Mouse (Mus musculus): ENCODE measurements at regions not wholly inside any gene's neighbourhood (a gene's known extent, or its start where the extent isn't known, plus 50 kb on each side); places are given as distances from the start of the nearest gene placed in this dataset.
"Not testable (repeated sequence)": the region's sequence is repeated elsewhere in the genome, so short reads cannot be mapped to it uniquely, and the experiment has no call there.

DNA sequence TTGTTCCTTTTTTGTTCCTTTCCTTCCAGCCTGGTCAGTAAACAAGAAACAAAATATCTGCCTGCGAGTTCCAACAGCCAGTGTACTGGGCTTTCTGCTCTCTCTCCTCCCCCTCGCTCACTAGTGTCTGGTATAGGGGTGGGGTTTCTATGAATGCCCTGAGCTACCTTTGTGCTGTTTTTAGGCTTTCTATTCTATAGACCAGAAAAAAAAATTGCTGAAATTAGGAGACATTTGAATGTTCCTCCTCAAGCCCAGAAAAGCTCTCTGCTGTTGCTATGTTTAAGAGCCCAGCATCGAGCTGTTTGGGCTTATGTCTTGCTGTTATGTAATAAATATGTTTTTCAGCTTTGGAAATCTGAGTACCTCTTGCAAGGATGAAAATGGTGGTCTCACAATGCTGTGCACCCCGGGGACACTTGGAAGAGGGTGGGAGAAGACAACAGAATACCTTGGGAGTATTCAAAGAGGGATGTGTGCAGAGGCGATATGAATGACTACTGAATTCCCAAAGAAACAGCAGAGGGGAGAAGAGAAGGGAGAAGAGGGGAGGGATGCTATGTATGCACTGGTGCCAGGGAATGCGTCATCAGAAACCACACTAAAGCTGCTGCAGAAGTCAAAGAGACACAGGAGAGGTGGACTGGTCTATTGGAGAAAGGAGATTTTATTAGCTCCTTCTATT is 88.8 kb upstream of the Sipa1l1 start:
- Histone ChIP-seq H3K4me3 (ENCODE audit: low read depth, low read length) (no peak overlapping the region), H3K9me3 (ENCODE audit: control insufficient read depth, low read length) (no peaks in the 10 kb centered on the region), H3K4me2 (ENCODE audit: low read depth, low read length) (no peak overlapping the region), H3K4me1 (ENCODE audit: control insufficient read depth, insufficient read depth, low read length) (no peaks in the 10 kb centered on the region), H3K27ac (ENCODE audit: low read depth, low read length) (no peak overlapping the region), H3K9ac (replicated peaks; ENCODE audit: low read depth, low read length) (no peak overlapping the region), H3K27me3 (ENCODE audit: control insufficient read depth, insufficient read depth, low read length) (no peaks in the 10 kb centered on the region), H3K36me3 (ENCODE audit: control insufficient read depth, insufficient read depth, low read length) (no peaks in the 10 kb centered on the region)
- ATAC-seq (ENCODE audit: low read depth): no peak
- WGBS: 86% methylated on average over 6 of the region's 6 CpGs

DNA sequence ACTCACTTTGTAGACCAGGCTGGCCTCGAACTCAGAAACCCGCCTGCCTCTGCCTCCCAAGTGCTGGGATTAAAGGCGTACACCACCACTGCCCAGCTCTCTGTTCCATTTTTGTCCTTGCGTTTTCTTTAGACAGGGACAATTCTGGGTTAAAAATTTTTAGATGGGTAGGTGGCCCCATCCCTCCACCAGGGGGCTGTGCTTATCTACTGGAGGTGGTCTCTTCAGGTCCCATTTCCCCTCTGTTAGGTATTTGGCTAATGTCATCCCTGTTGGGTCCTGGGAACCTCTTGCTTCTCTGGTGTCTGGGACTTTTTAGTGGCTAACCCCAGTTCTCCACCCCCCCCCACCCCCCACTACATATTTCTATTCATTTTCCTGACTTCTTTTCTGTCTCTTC is 86.5 kb upstream of the Sipa1l1 start:
- H3K4me2 ChIP-seq (ENCODE audit: low read depth, low read length); H3K4me1 ChIP-seq (ENCODE audit: control insufficient read depth, insufficient read depth, low read length); H3K27me3 ChIP-seq (ENCODE audit: control insufficient read depth, insufficient read depth, low read length); ATAC-seq (ENCODE audit: low read depth); H3K9ac ChIP-seq (replicated peaks; ENCODE audit: low read depth, low read length); H3K4me3 ChIP-seq (ENCODE audit: low read depth, low read length); H3K27ac ChIP-seq (ENCODE audit: low read depth, low read length); H3K9me3 ChIP-seq (ENCODE audit: control insufficient read depth, low read length); H3K36me3 ChIP-seq (ENCODE audit: control insufficient read depth, insufficient read depth, low read length): not testable (repeated sequence)
- 100% methylated on average over 3 of the region's 4 CpGs for WGBS

DNA sequence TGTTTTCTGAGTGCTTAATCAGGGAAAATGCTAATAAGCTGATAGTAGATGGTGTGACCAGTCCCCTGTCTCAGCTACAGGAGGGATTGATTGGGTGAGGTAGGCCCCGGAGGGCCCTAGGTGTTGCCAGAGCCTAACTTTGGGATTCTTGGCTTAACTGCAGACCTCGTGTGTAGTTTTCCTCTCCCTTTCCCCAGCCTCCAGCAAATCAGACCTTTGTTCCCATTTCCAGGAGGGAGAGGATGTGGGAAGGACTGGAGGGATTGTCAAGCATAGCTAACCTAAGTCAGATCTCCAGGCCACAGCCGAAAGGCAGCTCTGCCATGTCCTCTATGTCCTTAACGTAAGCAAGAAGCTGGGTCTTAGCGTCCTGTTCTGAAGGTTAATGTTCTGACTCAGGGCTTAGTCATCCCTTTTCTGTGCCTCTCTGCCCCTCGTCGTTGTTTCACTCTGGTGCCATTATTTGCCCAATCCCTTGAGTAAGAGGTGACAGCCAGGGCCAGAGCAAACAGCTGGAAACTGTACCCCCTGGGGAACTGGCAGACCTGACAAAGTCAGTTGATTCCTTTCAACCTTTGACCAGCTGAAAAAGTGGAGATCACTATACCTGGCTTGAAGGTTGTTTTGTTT is 83.2 kb upstream of the Sipa1l1 start:
- Histone ChIP-seq H3K4me2 (ENCODE audit: low read depth, low read length) (no peak overlapping the region), H3K27ac (ENCODE audit: low read depth, low read length) (no peak overlapping the region), H3K9ac (replicated peaks; ENCODE audit: low read depth, low read length) (no peak overlapping the region), H3K27me3 (ENCODE audit: control insufficient read depth, insufficient read depth, low read length) (no peaks in the 10 kb centered on the region), H3K36me3 (ENCODE audit: control insufficient read depth, insufficient read depth, low read length) (no peaks in the 10 kb centered on the region), H3K4me1 (ENCODE audit: control insufficient read depth, insufficient read depth, low read length) (no peaks in the 10 kb centered on the region), H3K9me3 (ENCODE audit: control insufficient read depth, low read length) (no peaks in the 10 kb centered on the region), H3K4me3 (ENCODE audit: low read depth, low read length) (no peak overlapping the region)
- no peak for ATAC-seq (ENCODE audit: low read depth)
- 55% methylated on average over 7 of the region's 7 CpGs for WGBS

DNA sequence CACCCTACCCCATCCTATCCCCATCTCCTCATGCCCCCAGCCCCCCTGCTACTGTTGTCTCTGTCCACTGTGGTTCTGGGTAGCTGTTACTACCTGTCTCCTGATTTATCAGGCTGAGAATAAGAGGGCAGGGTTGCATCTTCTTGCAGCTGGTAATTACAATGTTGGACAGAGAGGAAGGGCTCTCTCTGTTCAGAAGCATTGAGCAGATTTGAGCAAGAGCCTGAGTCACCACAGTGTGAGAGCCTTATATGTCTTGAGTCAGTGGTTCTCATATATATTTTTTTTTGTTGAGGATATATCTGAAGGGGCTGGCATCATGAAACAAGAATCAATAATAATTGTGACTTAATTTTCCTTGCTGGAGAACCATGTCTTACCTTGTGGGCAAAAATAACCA is 82.7 kb upstream of the Sipa1l1 start:
- H3K9me3 ChIP-seq (ENCODE audit: control insufficient read depth, low read length): no peaks in the 10 kb centered on the region
- H3K27ac ChIP-seq (ENCODE audit: low read depth, low read length): no peak overlapping the region
- no peak for ATAC-seq (ENCODE audit: low read depth)
- H3K9ac ChIP-seq (replicated peaks; ENCODE audit: low read depth, low read length): no peak overlapping the region
- H3K36me3 ChIP-seq (ENCODE audit: control insufficient read depth, insufficient read depth, low read length): no peaks in the 10 kb centered on the region
- no peak overlapping the region for H3K4me3 ChIP-seq (ENCODE audit: low read depth, low read length)
- H3K27me3 ChIP-seq (ENCODE audit: control insufficient read depth, insufficient read depth, low read length): no peaks in the 10 kb centered on the region
- no peaks in the 10 kb centered on the region for H3K4me1 ChIP-seq (ENCODE audit: control insufficient read depth, insufficient read depth, low read length)
- H3K4me2 ChIP-seq (ENCODE audit: low read depth, low read length): no peak overlapping the region

DNA sequence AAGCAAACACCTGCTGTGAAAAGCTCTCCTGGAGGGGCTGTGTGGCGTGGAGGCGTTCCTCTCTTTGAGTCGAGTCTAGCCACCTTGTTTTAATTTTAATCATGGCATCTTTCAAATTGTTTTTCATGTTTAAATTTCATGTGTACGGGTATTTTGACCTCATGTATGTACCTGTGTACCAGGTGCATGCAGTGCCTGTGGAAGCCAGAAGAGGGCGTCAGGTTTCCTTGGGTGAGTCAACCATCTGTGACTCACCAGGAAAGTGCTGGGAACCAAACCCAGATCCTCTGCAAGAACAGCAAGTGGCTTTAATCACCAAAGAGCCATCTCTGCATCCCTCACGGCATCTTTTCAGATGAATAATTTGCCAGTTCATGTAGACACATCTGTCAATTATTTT is 79.8 kb upstream of the Sipa1l1 start:
- Histone ChIP-seq H3K9me3 (ENCODE audit: control insufficient read depth, low read length) (no peaks in the 10 kb centered on the region), H3K4me1 (ENCODE audit: control insufficient read depth, insufficient read depth, low read length) (no peaks in the 10 kb centered on the region), H3K9ac (replicated peaks; ENCODE audit: low read depth, low read length) (no peak overlapping the region), H3K4me2 (ENCODE audit: low read depth, low read length) (no peak overlapping the region), H3K36me3 (ENCODE audit: control insufficient read depth, insufficient read depth, low read length) (no peaks in the 10 kb centered on the region), H3K27me3 (ENCODE audit: control insufficient read depth, insufficient read depth, low read length) (no peaks in the 10 kb centered on the region), H3K4me3 (ENCODE audit: low read depth, low read length) (no peak overlapping the region), H3K27ac (ENCODE audit: low read depth, low read length) (no peak overlapping the region)
- WGBS: 94% methylated on average over 6 of the region's 6 CpGs
- ATAC-seq (ENCODE audit: low read depth): no peak

DNA sequence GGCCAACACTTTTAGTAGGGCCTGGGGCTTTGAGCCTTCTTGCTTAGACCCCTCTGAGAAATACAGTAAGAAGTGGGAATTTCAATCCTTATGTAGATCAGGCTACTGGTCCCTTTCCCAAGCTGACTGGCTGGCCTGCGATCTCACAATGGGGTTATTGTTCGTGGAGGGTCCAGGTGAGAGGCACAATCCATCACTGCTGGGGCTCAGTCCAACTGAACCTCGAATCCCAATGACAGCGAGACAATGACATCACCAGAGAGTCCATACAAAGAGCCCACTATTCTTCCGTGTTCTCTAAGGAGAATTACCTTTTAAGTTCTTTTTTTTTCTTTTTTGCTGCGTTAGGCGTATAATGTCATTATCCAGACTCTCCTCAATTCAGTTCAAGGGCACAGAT is 75.8 kb upstream of the Sipa1l1 start:
- no peak overlapping the region for H3K4me3 ChIP-seq (ENCODE audit: low read depth, low read length)
- no peaks in the 10 kb centered on the region for H3K4me1 ChIP-seq (ENCODE audit: control insufficient read depth, insufficient read depth, low read length)
- ATAC-seq (ENCODE audit: low read depth): no peak
- H3K27ac ChIP-seq (ENCODE audit: low read depth, low read length): no peak overlapping the region
- H3K4me2 ChIP-seq (ENCODE audit: low read depth, low read length): no peak overlapping the region
- 40% methylated on average over 7 of the region's 7 CpGs for WGBS
- H3K27me3 ChIP-seq (ENCODE audit: control insufficient read depth, insufficient read depth, low read length): no peaks in the 10 kb centered on the region
- no peaks in the 10 kb centered on the region for H3K36me3 ChIP-seq (ENCODE audit: control insufficient read depth, insufficient read depth, low read length)
- H3K9ac ChIP-seq (replicated peaks; ENCODE audit: low read depth, low read length): no peak overlapping the region
- no peaks in the 10 kb centered on the region for H3K9me3 ChIP-seq (ENCODE audit: control insufficient read depth, low read length)

DNA sequence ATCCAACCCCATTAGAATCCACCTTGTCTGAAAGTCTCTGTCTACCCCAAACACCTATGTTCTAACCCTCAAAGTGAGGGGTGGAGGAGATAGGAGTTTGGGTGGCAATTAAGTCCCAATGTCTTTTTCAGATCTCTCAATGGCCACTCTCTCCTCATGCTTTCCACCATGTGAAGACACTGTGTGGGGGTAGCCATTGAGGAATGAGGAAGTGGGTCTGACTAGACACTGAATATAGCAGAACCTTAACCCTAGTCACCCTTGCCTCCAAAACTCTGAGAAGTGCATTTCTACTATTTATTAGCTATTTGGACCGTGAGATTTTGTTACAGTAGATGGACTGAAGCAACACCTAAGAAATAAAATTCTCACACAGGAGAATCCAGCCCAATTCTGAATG is 73.7 kb upstream of the Sipa1l1 start:
- Histone ChIP-seq H3K4me2 (ENCODE audit: low read depth, low read length) (no peak overlapping the region), H3K27me3 (ENCODE audit: control insufficient read depth, insufficient read depth, low read length) (no peaks in the 10 kb centered on the region), H3K9me3 (ENCODE audit: control insufficient read depth, low read length) (no peaks in the 10 kb centered on the region), H3K4me3 (ENCODE audit: low read depth, low read length) (no peak overlapping the region), H3K27ac (ENCODE audit: low read depth, low read length) (no peak overlapping the region), H3K9ac (replicated peaks; ENCODE audit: low read depth, low read length) (no peak overlapping the region), H3K36me3 (ENCODE audit: control insufficient read depth, insufficient read depth, low read length) (no peaks in the 10 kb centered on the region), H3K4me1 (ENCODE audit: control insufficient read depth, insufficient read depth, low read length) (no peaks in the 10 kb centered on the region)
- no peak for ATAC-seq (ENCODE audit: low read depth)
- WGBS: 97% methylated on average over 1 of the region's 1 CpGs

DNA sequence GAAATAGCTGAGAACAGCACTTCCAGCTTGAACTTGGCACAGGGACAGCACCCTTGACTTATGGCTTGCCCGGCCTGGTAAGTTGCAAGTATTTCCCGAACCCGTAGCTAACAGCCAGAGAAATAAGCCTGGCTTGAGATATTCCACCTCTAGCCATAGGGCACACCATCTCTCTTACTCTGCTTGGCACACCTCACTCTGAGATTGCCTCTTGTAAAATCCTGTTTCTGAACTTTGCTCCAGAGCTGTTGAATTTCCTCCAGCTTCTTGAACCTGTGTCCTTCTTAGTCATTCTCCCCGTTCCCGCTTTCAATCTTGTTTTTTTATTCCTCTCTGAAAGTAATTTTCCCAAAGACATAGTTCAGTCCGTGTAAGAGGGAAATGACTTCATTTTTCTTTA is 72.0 kb upstream of the Sipa1l1 start:
- H3K27me3 ChIP-seq (ENCODE audit: control insufficient read depth, insufficient read depth, low read length): no peaks in the 10 kb centered on the region
- no peaks in the 10 kb centered on the region for H3K4me1 ChIP-seq (ENCODE audit: control insufficient read depth, insufficient read depth, low read length)
- 89% methylated on average over 6 of the region's 6 CpGs for WGBS
- no peak overlapping the region for H3K4me2 ChIP-seq (ENCODE audit: low read depth, low read length)
- no peak overlapping the region for H3K4me3 ChIP-seq (ENCODE audit: low read depth, low read length)
- no peaks in the 10 kb centered on the region for H3K9me3 ChIP-seq (ENCODE audit: control insufficient read depth, low read length)
- H3K36me3 ChIP-seq (ENCODE audit: control insufficient read depth, insufficient read depth, low read length): no peaks in the 10 kb centered on the region
- ATAC-seq (ENCODE audit: low read depth): no peak
- H3K9ac ChIP-seq (replicated peaks; ENCODE audit: low read depth, low read length): no peak overlapping the region
- no peak overlapping the region for H3K27ac ChIP-seq (ENCODE audit: low read depth, low read length)

DNA sequence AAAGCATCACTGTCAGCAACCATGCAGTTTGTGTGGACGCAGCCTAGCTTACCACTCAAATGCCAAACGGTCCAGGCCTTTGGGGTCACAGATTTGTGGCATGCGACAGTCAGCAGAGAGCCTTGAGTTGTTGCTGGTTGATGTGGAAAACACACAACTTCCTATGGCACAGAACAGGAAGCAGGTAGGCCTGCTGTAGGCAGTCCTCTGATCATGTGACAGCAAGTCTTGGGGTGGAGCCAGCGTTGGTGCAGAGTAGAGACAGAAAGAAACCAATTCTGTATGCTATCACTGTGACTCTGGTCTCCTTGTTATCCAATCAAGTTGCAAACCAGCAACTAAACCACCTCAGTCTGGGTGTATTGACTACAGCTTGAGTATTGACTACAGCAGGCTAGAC is 71.5 kb upstream of the Sipa1l1 start:
- no peak overlapping the region for H3K4me2 ChIP-seq (ENCODE audit: low read depth, low read length)
- H3K27me3 ChIP-seq (ENCODE audit: control insufficient read depth, insufficient read depth, low read length): no peaks in the 10 kb centered on the region
- H3K27ac ChIP-seq (ENCODE audit: low read depth, low read length): no peak overlapping the region
- no peaks in the 10 kb centered on the region for H3K4me1 ChIP-seq (ENCODE audit: control insufficient read depth, insufficient read depth, low read length)
- no peak overlapping the region for H3K4me3 ChIP-seq (ENCODE audit: low read depth, low read length)
- no peak for ATAC-seq (ENCODE audit: low read depth)
- H3K36me3 ChIP-seq (ENCODE audit: control insufficient read depth, insufficient read depth, low read length): no peaks in the 10 kb centered on the region
- H3K9ac ChIP-seq (replicated peaks; ENCODE audit: low read depth, low read length): no peak overlapping the region
- H3K9me3 ChIP-seq (ENCODE audit: control insufficient read depth, low read length): no peaks in the 10 kb centered on the region
- WGBS: 90% methylated on average over 4 of the region's 4 CpGs

All from neural tube, embryonic 14.5 days (tissue).